Mouse (Mus musculus) left cerebral cortex, adult 8-10 months (tissue): ENCODE results near the gene Map4. TPM values are rescaled to one million over a fixed set of nuclear protein-coding genes. Genes with fewer than 3 reads are reported as not detected.
A peak's percentile ranks its signal among the peaks of the same experiment; 100 is the strongest.
"Not testable (repeated sequence)": the region's sequence is repeated elsewhere in the genome, so short reads cannot be mapped to it uniquely, and the experiment has no call there.

Source experiments
- DNase-seq, 2 experiments: peaks; one replicate each; pipeline ENCODE4 v3.0.0; 2022; ENCODE audit warnings: low spot score in 2 of 2
- total RNA-seq, 4 experiments: library from RNA; stranded (reverse); gene quantifications; 2 replicates each; pipeline ENCODE4 v1.2.4; 2022

Map4 gene
- total RNA-seq, 4 experiments from 2014 or later = 382 to 453 (median 413) TPM

GRCm38 (mm10) chr9:110060761-110061160, 129.5 kb downstream of the Map4 start:
- DNase-seq = no peak

- DNase-seq = no peak
Observed at GRCm38 (mm10) chr9:110062405-110062804, 131.1 kb downstream of the Map4 start.

- no peak for DNase-seq
Observed at GRCm38 (mm10) chr9:110062861-110063260, 131.6 kb downstream of the Map4 start.

- DNase-seq = no peak
Observed at GRCm38 (mm10) chr9:110064641-110065040, 133.4 kb downstream of the Map4 start.

- no peak for DNase-seq
Observed at GRCm38 (mm10) chr9:110068745-110069144, 137.5 kb downstream of the Map4 start.

- no peak for DNase-seq
Observed at GRCm38 (mm10) chr9:110070358-110070757, 139.1 kb downstream of the Map4 start.

- no peak for DNase-seq
Observed at GRCm38 (mm10) chr9:110071011-110071410, 139.8 kb downstream of the Map4 start.

- DNase-seq = peak in 1 of 2 experiments; percentile 81
Observed at GRCm38 (mm10) chr9:110071843-110072242, 140.6 kb downstream of the Map4 start.

GRCm38 (mm10) chr9:110076468-110076867, 145.2 kb downstream of the Map4 start:
- not testable (repeated sequence) for DNase-seq

GRCm38 (mm10) chr9:110081066-110081465, 149.8 kb downstream of the Map4 start:
- DNase-seq = no peak

GRCm38 (mm10) chr9:110084201-110084964, 153.1 kb downstream of the Map4 start:
- no peak for DNase-seq

GRCm38 (mm10) chr9:110085693-110086092, 154.4 kb downstream of the Map4 start:
- DNase-seq = no peak

GRCm38 (mm10) chr9:110093303-110093702, 162.0 kb downstream of the Map4 start:
- DNase-seq = no peak

- no peak for DNase-seq
Observed at GRCm38 (mm10) chr9:110094761-110095160, 163.5 kb downstream of the Map4 start.

- no peak for DNase-seq
Observed at GRCm38 (mm10) chr9:110097791-110098190, 166.5 kb downstream of the Map4 start.

GRCm38 (mm10) chr9:110100627-110101600, 169.7 kb downstream of the Map4 start:
- peak; percentile 86 to 87 for DNase-seq

GRCm38 (mm10) chr9:110116353-110116976, 185.2 kb downstream of the Map4 start:
- DNase-seq = no peak

GRCm38 (mm10) chr9:110116977-110117778, 185.9 kb downstream of the Map4 start, which contains the start of gene Smarcc1:
Smarcc1 (plus strand) TSS chr9:110117708.
- DNase-seq = peak; percentile 84 to 85

- DNase-seq = no peak
Observed at GRCm38 (mm10) chr9:110117779-110118139, 186.5 kb downstream of the Map4 start, which contains the start of gene Dhx30. Dhx30 (minus strand) TSS chr9:110117830.

- no peak for DNase-seq
Observed at GRCm38 (mm10) chr9:110118249-110118648, 187.0 kb downstream of the Map4 start.

GRCm38 (mm10) chr9:110121424-110121823, 190.2 kb downstream of the Map4 start:
- peak in 1 of 2 experiments; percentile 36 for DNase-seq
